Mouse (Mus musculus): Measurements from ENCODE around the gene Htr2b.

DNA sequence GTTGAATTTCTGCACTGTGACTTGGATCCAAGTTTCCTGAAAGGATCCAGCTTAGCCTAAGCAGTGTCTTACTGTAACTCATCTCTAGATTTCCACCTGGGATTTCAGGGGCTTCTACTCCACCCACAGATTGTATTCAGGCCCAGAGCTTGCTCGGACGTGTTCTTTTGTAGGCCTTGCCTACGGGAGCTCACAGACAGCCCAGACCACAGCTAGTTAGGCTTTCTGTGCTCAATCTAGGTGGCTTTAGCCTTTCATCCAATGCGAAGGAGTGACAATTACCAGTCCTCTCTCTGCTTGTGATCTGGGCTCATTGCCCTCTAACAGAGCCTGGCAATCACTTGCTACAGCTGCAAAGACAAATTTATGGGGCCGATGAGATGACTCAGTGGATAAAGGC is 34.5 kb upstream of the Htr2b start:
- TF ChIP-seq POLR2A (IDR thresholded peaks at IDR 0.05; ENCODE audit: low read depth, low read length), result no peak
- no peak for TF ChIP-seq PAX5 (IDR thresholded peaks at IDR 0.05; ENCODE audit: low read length)
- TF ChIP-seq MXI1 (IDR thresholded peaks at IDR 0.05; ENCODE audit: low read depth, low read length), result no peak
- no peak for TF ChIP-seq TBP (conservative IDR thresholded peaks at IDR 0.05; ENCODE audit: low read depth, low read length)
- TF ChIP-seq CTCF (conservative IDR thresholded peaks at IDR 0.05 in 1 of 2, IDR thresholded peaks at IDR 0.05 in 1 of 2; ENCODE audit: low read depth in 2 of 2, low read length in 2 of 2), result no peak
- TF ChIP-seq EP300 (IDR thresholded peaks at IDR 0.05; ENCODE audit: low read length), result no peak
- TF ChIP-seq MYC (IDR thresholded peaks at IDR 0.05; ENCODE audit: low read depth, low read length), result no peak
- no peak for TF ChIP-seq USF1 (IDR thresholded peaks at IDR 0.05; ENCODE audit: low read depth, low read length)
